Mouse (Mus musculus) ES-Bruce4 (cell line): ENCODE measurements at regions not wholly inside any gene's neighbourhood (a gene's known extent, or its start where the extent isn't known, plus 50 kb on each side); places are given as distances from the start of the nearest gene placed in this dataset.

Experiments
- CTCF ChIP-seq: IDR thresholded peaks from one replicate; pipeline ENCODE4 v1.8.1; 2011; ENCODE audit warnings: low read depth, low read length
- POLR2A ChIP-seq: IDR thresholded peaks from one replicate; pipeline ENCODE4 v1.8.1; 2011; ENCODE audit warnings: low read length; ENCODE audit not compliant: insufficient read depth

GRCm38 (mm10) chr1:42763447-42763846 lies 67.9 kb downstream of the Pou3f3 start:
- TF ChIP-seq CTCF (no peak), POLR2A (no peak)
